Mouse (Mus musculus) erythroblast, embryonic 14.5 days (primary cell): ENCODE measurements around the gene Lats2.

ENCODE experiments used
- GATA1 ChIP-seq: IDR thresholded peaks from 2 replicates; pipeline ENCODE4 v1.6.1; 2012; ENCODE audit warnings: low read length, inconsistent platforms, mixed read lengths
- TAL1 ChIP-seq: IDR thresholded peaks from 3 replicates; pipeline ENCODE4 v1.6.1; 2012; ENCODE audit warnings: low read length, inconsistent platforms, mixed read lengths

DNA sequence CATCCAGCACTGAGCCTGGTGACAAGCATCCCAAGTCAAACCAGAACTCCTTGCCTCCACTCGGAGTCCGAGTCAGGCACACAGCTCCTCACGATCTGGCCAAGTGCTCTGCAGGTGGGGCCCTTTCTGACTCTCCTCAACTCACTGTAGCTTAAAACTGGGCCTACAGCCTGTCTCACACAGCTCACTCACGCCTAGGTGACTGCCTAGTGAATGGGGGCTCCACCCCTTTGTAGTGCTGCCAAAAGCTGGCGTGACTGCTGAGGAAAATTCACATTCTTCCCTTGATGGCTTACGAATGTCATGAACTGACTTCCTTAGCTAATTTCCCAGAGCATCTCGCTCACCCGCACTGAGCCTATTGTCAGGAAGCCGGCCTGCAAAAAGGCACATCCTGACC is 27.7 kb downstream of the Lats2 start:
- TF ChIP-seq GATA1 (no peak), TAL1 (no peak)
